Mouse (Mus musculus) sigmoid colon, adult 10 weeks (tissue): Measurements from ENCODE around the gene Rpsa. TPM values are rescaled to one million over a fixed set of nuclear protein-coding genes. Genes with fewer than 3 reads are reported as not detected.

ENCODE experiments used
- polyA plus RNA-seq: library from polyadenylated mRNA; stranded (reverse); fragments of 350-450 nt; fragmentation: Illumina TruSeq; extraction: RNeasy Lipid Tissue Mini Kit (QIAGEN cat#74804); gene quantifications from one replicate; pipeline ENCODE4 v1.2.3, GENCODE M21; 2014; ENCODE audit warnings: low read depth, low replicate concordance

Gene Rpsa
- 120 TPM for polyA plus RNA-seq

DNA sequence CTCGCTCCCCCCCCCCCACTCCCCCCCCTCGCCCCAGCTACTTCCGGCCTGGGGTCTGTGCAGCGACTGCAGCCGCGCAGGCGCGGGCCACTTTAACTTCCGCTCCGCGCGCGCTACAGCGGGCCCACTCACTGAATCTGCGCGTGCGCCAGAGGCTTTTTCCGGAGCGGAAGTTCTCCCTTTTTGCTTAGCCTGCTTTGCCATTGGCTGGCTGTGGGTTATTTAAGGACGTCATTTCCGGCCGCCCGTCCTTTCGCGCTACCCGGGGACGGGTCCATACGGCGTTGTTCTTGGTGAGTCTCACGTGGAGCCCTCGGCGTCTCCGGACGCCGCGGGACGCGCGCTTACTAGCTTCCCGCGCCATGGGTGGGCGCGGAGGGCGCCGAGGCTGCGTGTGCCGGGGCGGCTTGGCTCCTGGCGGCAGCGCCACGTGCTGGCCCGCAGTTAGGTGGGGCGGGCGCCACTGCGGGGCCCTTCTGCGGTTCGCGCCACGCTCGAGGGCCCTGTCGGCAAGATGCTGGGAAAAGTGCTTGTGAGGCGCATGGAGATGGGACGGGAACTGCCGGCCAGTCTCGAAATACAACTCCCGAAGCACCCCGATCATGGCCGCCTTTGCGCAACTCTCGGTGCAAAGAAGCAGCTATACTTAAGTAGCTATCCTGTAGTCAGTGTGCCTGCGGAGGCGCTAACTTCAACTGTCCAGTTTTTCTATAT is at the start of gene Rpsa:
Gene Rpsa, plus strand, starts transcription at position 152 of the 714 bp plus-strand sequence.

DNA sequence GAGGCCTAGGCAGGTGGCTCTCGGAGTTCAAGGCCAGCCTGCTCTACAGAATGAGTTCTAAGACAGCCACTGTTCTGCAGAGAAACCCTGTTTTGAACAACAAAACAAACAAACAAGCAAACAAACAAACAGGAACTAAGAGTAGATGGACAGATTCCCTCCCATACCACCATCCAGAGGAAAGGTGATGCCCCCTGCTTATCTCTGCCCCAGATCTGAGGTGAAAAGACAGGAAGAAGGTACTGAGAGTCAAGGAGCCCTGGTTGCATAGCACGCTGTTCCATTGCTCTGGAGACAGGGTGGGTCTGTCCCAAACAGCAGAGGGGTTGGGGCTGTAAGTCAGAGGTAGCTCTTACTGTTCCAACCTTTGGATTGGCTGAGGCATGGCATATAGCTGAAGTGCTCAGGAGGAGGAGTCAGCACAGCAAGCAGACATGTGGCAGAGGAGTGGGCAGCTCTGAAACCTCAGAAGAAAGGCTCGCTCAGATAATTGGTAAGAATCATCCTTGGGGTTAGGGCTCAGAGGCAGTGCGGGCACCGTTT is 35.7 kb upstream of the Rpsa start, which contains the start of gene Ccr8:
Gene Ccr8, plus strand, starts transcription at position 419 of the 543 bp plus-strand sequence.

DNA sequence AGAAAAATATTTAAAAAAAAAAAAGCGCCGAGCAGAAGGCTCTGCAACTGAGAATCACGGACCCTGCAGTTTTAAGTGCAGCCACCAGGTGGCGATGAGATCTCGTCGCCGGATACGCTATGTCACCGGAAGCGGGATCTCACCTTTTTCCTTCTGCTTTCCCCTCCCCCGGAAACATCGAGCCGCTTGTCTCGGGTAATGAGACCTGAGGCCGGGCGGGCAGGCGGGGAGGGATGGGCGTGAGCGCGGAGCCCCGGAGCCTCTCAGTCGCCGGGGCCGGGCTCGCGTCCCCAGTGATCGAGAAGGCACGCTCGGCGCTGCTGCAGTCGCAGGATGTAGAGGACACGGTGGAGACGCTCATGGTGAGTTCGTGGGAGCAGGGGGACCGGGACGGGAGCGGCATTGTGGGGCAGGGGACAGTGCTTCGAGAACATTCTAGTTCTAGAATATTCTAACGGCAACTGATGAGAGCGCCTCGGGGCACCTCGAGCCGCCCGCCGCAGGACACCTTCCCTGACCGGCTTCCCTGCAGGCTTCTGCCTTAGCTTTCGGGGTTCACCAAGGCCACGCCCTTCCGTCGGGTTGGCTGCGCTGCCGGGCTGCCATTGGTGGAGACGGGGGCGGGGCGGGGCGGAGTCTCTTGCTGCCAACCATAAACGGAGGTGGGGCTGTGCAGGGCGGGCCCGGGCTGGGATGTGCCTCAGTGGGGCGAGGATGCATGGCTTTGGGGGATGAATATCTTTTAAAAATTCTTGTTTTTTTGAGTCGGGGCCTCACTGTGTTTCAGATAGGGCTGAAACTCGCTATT is 17.1 kb upstream of the Rpsa start, which contains the start of gene Slc25a38:
Gene Slc25a38, plus strand, starts transcription at position 164 of the 808 bp plus-strand sequence.

DNA sequence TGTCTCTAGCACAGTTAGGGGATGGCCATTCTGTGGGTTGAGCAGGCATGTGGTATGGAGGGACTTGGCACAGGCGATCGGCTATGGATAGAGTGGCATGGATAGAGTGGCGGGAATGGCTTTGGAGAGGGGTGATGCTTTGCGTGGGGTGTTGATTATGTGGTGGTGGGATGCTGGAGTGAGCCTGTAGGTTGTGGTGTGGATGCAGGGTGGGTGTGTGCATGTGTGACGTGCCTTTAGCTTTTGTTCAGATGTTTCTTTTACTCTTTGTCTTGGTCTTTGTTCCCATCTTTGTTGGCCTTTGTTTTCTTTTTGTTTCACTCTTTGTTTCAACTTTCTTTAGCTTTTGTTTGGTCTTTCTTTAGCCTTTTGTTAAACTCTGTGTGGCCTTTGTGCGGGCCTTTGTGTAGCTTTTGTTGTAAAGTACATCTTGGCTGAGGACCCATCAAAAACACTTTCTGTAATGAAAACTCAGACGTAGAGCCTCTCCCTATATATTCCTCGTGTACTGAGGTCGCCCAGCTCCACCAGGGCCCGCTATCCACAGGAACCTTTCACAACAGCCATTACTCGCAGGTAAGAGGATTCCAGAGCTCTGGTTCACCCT is 21.8 kb downstream of the Rpsa start, which contains the start of gene Mobp:
Gene Mobp, plus strand, starts transcription at position 486 of the 607 bp plus-strand sequence.

Other genes with a start within 250 kb of the Rpsa start
- 117 TPM for gene Wdr48, start 232.8 kb upstream of the Rpsa start, polyA plus RNA-seq
- 4.2 TPM for gene Gorasp1, start 190.1 kb upstream of the Rpsa start, polyA plus RNA-seq
- not detected for gene Ttc21a, start 190.1 kb upstream of the Rpsa start, polyA plus RNA-seq
- gene Csrnp1, start 143.0 kb upstream of the Rpsa start, polyA plus RNA-seq, result 0.19 TPM
- not detected for gene Xirp1, start 104.1 kb upstream of the Rpsa start, polyA plus RNA-seq
- gene Cx3cr1, start 57.8 kb upstream of the Rpsa start, polyA plus RNA-seq, result 8.9 TPM
- not detected for gene Ccr8, start 35.6 kb upstream of the Rpsa start, polyA plus RNA-seq
- gene Slc25a38, start 17.3 kb upstream of the Rpsa start, polyA plus RNA-seq, result 2.0 TPM
- gene Mobp, start 22.0 kb downstream of the Rpsa start, polyA plus RNA-seq, result not detected
- gene Myrip, start 173.8 kb downstream of the Rpsa start, polyA plus RNA-seq, result 1.5 TPM